Mouse (Mus musculus) frontal cortex, postnatal 10 days (tissue): ENCODE data around the gene Kif17.

Experiments
- DNase-seq, 2 experiments: peaks; one replicate each; pipeline ENCODE4 v3.0.0; 2022; ENCODE audit warnings: low spot score in 2 of 2, mixed read lengths in 1 of 2

Kif17 gene

GRCm38 (mm10) chr4:138259482-138259881 lies 9.2 kb downstream of the Kif17 start:
- DNase-seq: peak in 1 of 2 experiments; percentile 8

- peak; percentile 79 to 91 for DNase-seq
These were observed 11.8 kb downstream of the Kif17 start for GRCm38 (mm10) chr4:138261843-138262681.

- no peak for DNase-seq
These were observed 17.6 kb downstream of the Kif17 start for GRCm38 (mm10) chr4:138267869-138268268.

- peak in 1 of 2 experiments; percentile 53 for DNase-seq
These were observed 22.1 kb downstream of the Kif17 start for GRCm38 (mm10) chr4:138272011-138272997.

- no peak for DNase-seq
These were observed 28.1 kb downstream of the Kif17 start for GRCm38 (mm10) chr4:138278346-138278745.

- peak; percentile 47 to 55 for DNase-seq
These were observed 32.6 kb downstream of the Kif17 start for GRCm38 (mm10) chr4:138282834-138283233.

GRCm38 (mm10) chr4:138286411-138286810 lies 36.2 kb downstream of the Kif17 start:
- no peak for DNase-seq

GRCm38 (mm10) chr4:138288691-138289090 lies 38.5 kb downstream of the Kif17 start:
- no peak for DNase-seq

- DNase-seq: no peak
These were observed 41.8 kb downstream of the Kif17 start for GRCm38 (mm10) chr4:138292028-138292427.

GRCm38 (mm10) chr4:138293261-138293948 lies 43.2 kb downstream of the Kif17 start:
- no peak for DNase-seq

GRCm38 (mm10) chr4:138293949-138294550 lies 43.8 kb downstream of the Kif17 start:
- DNase-seq: no peak

GRCm38 (mm10) chr4:138301271-138301780 lies 51.1 kb downstream of the Kif17 start:
- no peak for DNase-seq

GRCm38 (mm10) chr4:138303011-138303410 lies 52.8 kb downstream of the Kif17 start:
- DNase-seq: no peak

GRCm38 (mm10) chr4:138303742-138304141 lies 53.5 kb downstream of the Kif17 start:
- DNase-seq: no peak

GRCm38 (mm10) chr4:138304340-138305104 lies 54.3 kb downstream of the Kif17 start, which contains the start of gene Ddost:
TSS of gene Ddost (plus strand) at chr4:138304730.
- peak; percentile 98 for DNase-seq

- no peak for DNase-seq
These were observed 56.8 kb downstream of the Kif17 start for GRCm38 (mm10) chr4:138307025-138307424.

- DNase-seq: no peak
These were observed 57.5 kb downstream of the Kif17 start for GRCm38 (mm10) chr4:138307739-138308138.

GRCm38 (mm10) chr4:138310311-138310910 lies 60.2 kb downstream of the Kif17 start:
- DNase-seq: no peak

- DNase-seq: no peak
These were observed 61.4 kb downstream of the Kif17 start for GRCm38 (mm10) chr4:138311595-138311994.

- no peak for DNase-seq
These were observed 61.9 kb downstream of the Kif17 start for GRCm38 (mm10) chr4:138312105-138312504.
